Mouse (Mus musculus) hindbrain, embryonic 14.5 days (tissue): Measurements from ENCODE around the gene 1810046K07Rik. TPM values are rescaled to one million over a fixed set of nuclear protein-coding genes. Genes with fewer than 3 reads are reported as not detected.
A peak's percentile ranks its signal among the peaks of the same experiment; 100 is the strongest.

Experiments used
- ATAC-seq: fragments of 200-750 bp; cut with Nextera tagmentation; 2 replicates; pipeline ENCODE4 v1.8.0; 2017; ENCODE audit warnings: moderate number of reproducible peaks, mild to moderate bottlenecking, moderate TSS enrichment, moderate library complexity; ENCODE audit not compliant: low FRiP score
- DNase-seq: peaks from one replicate; pipeline ENCODE4 v3.0.0-alpha.2; 2015; ENCODE audit warnings: low spot score
- H3K27ac ChIP-seq: fragments of 300-500 bp; sonication (generic); 2 replicates; pipeline ENCODE4 v1.5.1; 2014; ENCODE audit warnings: mild to moderate bottlenecking, moderate library complexity
- H3K27me3 ChIP-seq: fragments of 300-500 bp; sonication (generic); 2 replicates; pipeline ENCODE4 v1.6.1; 2014; ENCODE audit warnings: mild to moderate bottlenecking, low read length, mixed read lengths; ENCODE audit not compliant: control insufficient read depth, insufficient read depth
- H3K36me3 ChIP-seq: fragments of 300-500 bp; sonication (generic); replicated peaks from 2 replicates; pipeline ENCODE4 v1.6.1; 2014; ENCODE audit not compliant: control insufficient read depth, insufficient read depth
- H3K4me1 ChIP-seq: fragments of 300-500 bp; sonication (generic); replicated peaks from 2 replicates; pipeline ENCODE4 v1.6.1; 2014; ENCODE audit warnings: antibody characterized with exemption, low read length, mixed read lengths; ENCODE audit not compliant: control insufficient read depth, insufficient read depth
- H3K4me2 ChIP-seq: fragments of 300-500 bp; sonication (generic); replicated peaks from 2 replicates; pipeline ENCODE4 v1.6.1; 2014; ENCODE audit warnings: mild to moderate bottlenecking, moderate library complexity
- H3K4me3 ChIP-seq: fragments of 300-500 bp; sonication (generic); replicated peaks from 2 replicates; pipeline ENCODE4 v1.5.1; 2014; ENCODE audit warnings: mild to moderate bottlenecking, low read length
- H3K9ac ChIP-seq: fragments of 300-500 bp; sonication (generic); 2 replicates; pipeline ENCODE4 v1.6.1; 2014
- H3K9me3 ChIP-seq: fragments of 300-500 bp; sonication (generic); 2 replicates; pipeline ENCODE4 v1.6.1; 2016; ENCODE audit warnings: low read length; ENCODE audit not compliant: control insufficient read depth
- WGBS: fragments of 180-500 bp; shearing (Covaris S2); extraction: QIAGEN DNeasy Blood & Tissue Kit; methylation state at CpG from one replicate; pipeline ENCODE4 v1.1.7; 2014; 5-methylcytosine and 5-hydroxymethylcytosine counted together
- polyA plus RNA-seq: library from polyadenylated mRNA; unstranded; fragments of >200 nt; fragmentation: Nextera tagmentation; extraction: Ambion mirVana; gene quantifications from 2 replicates; pipeline ENCODE4 v1.2.1, GENCODE M21; 2014

The 1810046K07Rik gene
- polyA plus RNA-seq, result not detected in 2 replicates

GRCm38 (mm10) chr9:51328731-51329130, at the start of gene 1810046K07Rik:
TSS of gene 1810046K07Rik (minus strand) at chr9:51328917.
- Histone ChIP-seq H3K9ac (no peak within 1 kb of the TSS), H3K4me1 (no peaks in the 10 kb centered on the region), H3K4me2 (no peak within 1 kb of the TSS), H3K4me3 (no peak within 1 kb of the TSS), H3K27ac (no peak within 1 kb of the TSS), H3K36me3 (no peaks in the 10 kb centered on the region), H3K9me3 (no peaks in the 10 kb centered on the region), H3K27me3 (no peaks in the 10 kb centered on the region)
- 81% methylated on average over 3 of the region's 3 CpGs for WGBS
- ATAC-seq, result no peak
- no peak for DNase-seq

- H3K27me3 ChIP-seq, result no peaks in the 10 kb centered on the region
- no peaks in the 10 kb centered on the region for H3K9me3 ChIP-seq
- H3K4me3 ChIP-seq, result no peak overlapping the region
- DNase-seq (no peak), ATAC-seq (no peak)
- no peak overlapping the region for H3K27ac ChIP-seq
- no peak overlapping the region for H3K9ac ChIP-seq
- WGBS, result 75% methylated on average over 3 of the region's 3 CpGs
- no peak overlapping the region for H3K4me2 ChIP-seq
- no peaks in the 10 kb centered on the region for H3K36me3 ChIP-seq
- no peaks in the 10 kb centered on the region for H3K4me1 ChIP-seq
Measured at GRCm38 (mm10) chr9:51369560-51369959, 40.8 kb upstream of the 1810046K07Rik start.

GRCm38 (mm10) chr9:51367124-51367523, 38.4 kb upstream of the 1810046K07Rik start:
- 96% methylated on average over 3 of the region's 3 CpGs for WGBS
- Histone ChIP-seq H3K9me3 (no peaks in the 10 kb centered on the region), H3K27me3 (no peaks in the 10 kb centered on the region), H3K4me2 (no peak overlapping the region), H3K4me1 (no peaks in the 10 kb centered on the region), H3K4me3 (no peak overlapping the region), H3K27ac (no peak overlapping the region), H3K9ac (no peak overlapping the region), H3K36me3 (no peaks in the 10 kb centered on the region)
- no peak for ATAC-seq
- no peak for DNase-seq

GRCm38 (mm10) chr9:51364059-51364458, 35.3 kb upstream of the 1810046K07Rik start:
- Histone ChIP-seq H3K4me3 (no peak overlapping the region), H3K9me3 (no peaks in the 10 kb centered on the region), H3K27me3 (no peaks in the 10 kb centered on the region), H3K36me3 (no peaks in the 10 kb centered on the region), H3K4me1 (no peaks in the 10 kb centered on the region), H3K9ac (no peak overlapping the region), H3K27ac (no peak overlapping the region), H3K4me2 (no peak overlapping the region)
- 16% methylated on average over 4 of the region's 4 CpGs for WGBS
- ATAC-seq (no peak), DNase-seq (no peak)

GRCm38 (mm10) chr9:51353511-51353910, 24.8 kb upstream of the 1810046K07Rik start:
- 81% methylated on average over 3 of the region's 3 CpGs for WGBS
- H3K27ac ChIP-seq, result no peak overlapping the region

GRCm38 (mm10) chr9:51352896-51353295, 24.2 kb upstream of the 1810046K07Rik start:
- no peak for ATAC-seq
- WGBS, result 90% methylated on average over 3 of the region's 3 CpGs
- no peak overlapping the region for H3K4me3 ChIP-seq

More at GRCm38 (mm10) chr9:51353511-51353910, 24.8 kb upstream of the 1810046K07Rik start:
- Histone ChIP-seq H3K9ac (no peak overlapping the region), H3K4me1 (no peaks in the 10 kb centered on the region), H3K4me3 (no peak overlapping the region), H3K36me3 (no peaks in the 10 kb centered on the region), H3K9me3 (no peaks in the 10 kb centered on the region), H3K27me3 (no peaks in the 10 kb centered on the region), H3K4me2 (no peak overlapping the region)
- ATAC-seq, result no peak
- no peak for DNase-seq

GRCm38 (mm10) chr9:51349422-51349821, 20.7 kb upstream of the 1810046K07Rik start:
- DNase-seq (no peak), ATAC-seq (no peak)
- Histone ChIP-seq H3K4me2 (no peak overlapping the region), H3K4me3 (no peak overlapping the region), H3K9ac (no peak overlapping the region), H3K9me3 (no peaks in the 10 kb centered on the region), H3K27me3 (no peaks in the 10 kb centered on the region), H3K4me1 (no peaks in the 10 kb centered on the region), H3K36me3 (no peaks in the 10 kb centered on the region), H3K27ac (no peak overlapping the region)
- 88% methylated on average over 5 of the region's 5 CpGs for WGBS

More at GRCm38 (mm10) chr9:51352896-51353295, 24.2 kb upstream of the 1810046K07Rik start:
- no peaks in the 10 kb centered on the region for H3K27me3 ChIP-seq
- no peaks in the 10 kb centered on the region for H3K4me1 ChIP-seq
- DNase-seq, result no peak
- no peak overlapping the region for H3K9ac ChIP-seq
- H3K9me3 ChIP-seq, result no peaks in the 10 kb centered on the region
- H3K4me2 ChIP-seq, result no peak overlapping the region
- H3K27ac ChIP-seq, result no peak overlapping the region
- H3K36me3 ChIP-seq, result no peaks in the 10 kb centered on the region

- Histone ChIP-seq H3K9me3 (no peaks in the 10 kb centered on the region), H3K4me1 (no peaks in the 10 kb centered on the region), H3K4me3 (no peak overlapping the region), H3K27ac (no peak overlapping the region), H3K9ac (no peak overlapping the region), H3K27me3 (no peaks in the 10 kb centered on the region), H3K4me2 (no peak overlapping the region), H3K36me3 (no peaks in the 10 kb centered on the region)
- DNase-seq (no peak), ATAC-seq (no peak)
- 93% methylated on average over 9 of the region's 9 CpGs for WGBS
Measured at GRCm38 (mm10) chr9:51345768-51346167, 17.1 kb upstream of the 1810046K07Rik start.

- H3K27ac ChIP-seq, result no peak overlapping the region
- H3K36me3 ChIP-seq, result no peaks in the 10 kb centered on the region
- H3K27me3 ChIP-seq, result no peaks in the 10 kb centered on the region
- no peaks in the 10 kb centered on the region for H3K4me1 ChIP-seq
- DNase-seq, result peak; percentile 95
- ATAC-seq, result peak; percentile 92
- WGBS, result 27% methylated on average over 8 of the region's 8 CpGs
- no peaks in the 10 kb centered on the region for H3K9me3 ChIP-seq
- no peak overlapping the region for H3K4me3 ChIP-seq
- H3K9ac ChIP-seq, result no peak overlapping the region
- H3K4me2 ChIP-seq, result peak overlapping the region; percentile 38
Measured at GRCm38 (mm10) chr9:51335294-51336010, 6.7 kb upstream of the 1810046K07Rik start.
